Mouse (Mus musculus) heart, embryonic 11.5 days (tissue): ENCODE measurements around the gene St6galnac3. TPM values are rescaled to one million over a fixed set of nuclear protein-coding genes. Genes with fewer than 3 reads are reported as not detected.

Experiments
- ATAC-seq: fragments of 200-750 bp; cut with Nextera tagmentation; replicated peaks from 2 replicates; pipeline ENCODE4 v1.8.0; 2017; ENCODE audit warnings: moderate library complexity; ENCODE audit not compliant: insufficient number of reproducible peaks, low FRiP score, low TSS enrichment
- H3K27ac ChIP-seq: fragments of 300-500 bp; sonication (generic); 2 replicates; pipeline ENCODE4 v1.5.1; 2014; ENCODE audit warnings: mild to moderate bottlenecking, low read depth, low read length
- H3K27me3 ChIP-seq: fragments of 300-500 bp; sonication (generic); 2 replicates; pipeline ENCODE4 v1.6.1; 2014; ENCODE audit warnings: mild to moderate bottlenecking, low read length, mixed read lengths; ENCODE audit not compliant: control insufficient read depth, insufficient read depth
- H3K36me3 ChIP-seq: fragments of 300-500 bp; sonication (generic); 2 replicates; pipeline ENCODE4 v1.6.1; 2014; ENCODE audit warnings: mild to moderate bottlenecking, low read length, moderate library complexity, mixed read lengths; ENCODE audit not compliant: control insufficient read depth, insufficient read depth
- H3K4me1 ChIP-seq: fragments of 300-500 bp; sonication (generic); 2 replicates; pipeline ENCODE4 v1.6.1; 2014; ENCODE audit warnings: low read length; ENCODE audit not compliant: control insufficient read depth, insufficient read depth
- H3K4me2 ChIP-seq: fragments of 300-500 bp; sonication (generic); 2 replicates; pipeline ENCODE4 v1.6.1; 2014; ENCODE audit warnings: mild to moderate bottlenecking, moderate library complexity
- H3K4me3 ChIP-seq: fragments of 300-500 bp; sonication (generic); 2 replicates; pipeline ENCODE4 v1.5.1; 2014; ENCODE audit warnings: low read depth, low read length
- H3K9ac ChIP-seq: fragments of 300-500 bp; sonication (generic); 2 replicates; pipeline ENCODE4 v1.6.1; 2014; ENCODE audit warnings: mild to moderate bottlenecking, low read depth, low read length, moderate library complexity
- H3K9me3 ChIP-seq: fragments of 300-500 bp; sonication (generic); replicated peaks from 2 replicates; pipeline ENCODE4 v1.6.1; 2016; ENCODE audit warnings: low read length; ENCODE audit not compliant: control insufficient read depth
- WGBS: fragments of 180-500 bp; shearing (Covaris S2); extraction: QIAGEN DNeasy Blood & Tissue Kit; methylation state at CpG from one replicate; pipeline ENCODE4 v1.1.7; 2014; ENCODE audit not compliant: insufficient replicate concordance; 5-methylcytosine and 5-hydroxymethylcytosine counted together
- polyA plus RNA-seq: library from polyadenylated mRNA; unstranded; fragments of >200 nt; fragmentation: Nextera tagmentation; extraction: Ambion mirVana; gene quantifications from 2 replicates; pipeline ENCODE4 v1.2.1, GENCODE M21; 2014

Gene St6galnac3
- polyA plus RNA-seq, 1 experiment from 2014 or later, result 29.6 TPM

DNA sequence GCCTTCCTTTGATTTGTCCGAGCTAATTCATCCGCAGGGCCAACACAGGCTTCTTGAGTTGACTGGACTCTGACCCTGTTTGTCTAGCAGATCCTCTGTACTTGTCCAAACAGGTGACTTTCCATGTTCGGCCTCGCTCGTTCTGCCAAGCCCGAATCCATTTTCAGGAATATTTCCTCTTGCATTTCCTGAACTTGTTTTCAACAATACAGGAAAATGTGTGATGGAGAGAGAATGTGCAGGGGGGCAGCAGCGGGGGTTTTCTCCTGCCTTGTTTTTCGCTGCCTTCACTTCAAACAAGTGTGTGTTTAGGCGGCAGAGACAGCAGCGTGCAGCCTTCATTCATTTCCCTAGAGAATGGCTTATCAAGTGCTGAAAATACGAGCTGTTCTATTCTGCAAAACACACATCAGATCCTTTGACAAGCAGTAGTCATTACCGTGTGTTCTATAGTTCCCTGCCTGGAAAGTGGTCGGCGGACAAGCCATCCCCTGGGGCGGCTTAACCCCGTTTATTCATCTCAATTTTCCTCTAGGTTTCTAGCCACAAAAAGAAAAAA, 448.1 kb downstream of the St6galnac3 start:
- WGBS, result 56% methylated on average over 16 of the region's 16 CpGs
- no peak for ATAC-seq
- no peak overlapping the region for H3K4me3 ChIP-seq
- H3K36me3 ChIP-seq, result no peaks in the 10 kb centered on the region
- H3K4me1 ChIP-seq, result peaks cover 9% of the 10 kb centered on the region; the same call in 1 of the 2 replicates
- H3K9ac ChIP-seq, result no peak overlapping the region
- H3K4me2 ChIP-seq, result no peak overlapping the region
- H3K27ac ChIP-seq, result no peak overlapping the region
- no peaks in the 10 kb centered on the region for H3K27me3 ChIP-seq
- H3K9me3 ChIP-seq, result no peaks in the 10 kb centered on the region; the same call in 1 of the 2 replicates

- Histone ChIP-seq H3K36me3 (no peaks in the 10 kb centered on the region), H3K9me3 (no peaks in the 10 kb centered on the region; the same call in 1 of the 2 replicates), H3K27ac (no peak overlapping the region), H3K4me2 (no peak overlapping the region), H3K9ac (no peak overlapping the region), H3K4me3 (no peak overlapping the region), H3K27me3 (no peaks in the 10 kb centered on the region), H3K4me1 (peaks cover 9% of the 10 kb centered on the region; the same call in 1 of the 2 replicates)
- ATAC-seq, result no peak
- 82% methylated on average over 8 of the region's 8 CpGs for WGBS
Observed at GRCm38 (mm10) chr3:153276101-153276829, 448.7 kb downstream of the St6galnac3 start.

GRCm38 (mm10) chr3:153272241-153272640, 452.7 kb downstream of the St6galnac3 start:
- no peaks in the 10 kb centered on the region; the same call in 1 of the 2 replicates for H3K9me3 ChIP-seq
- no peak overlapping the region for H3K27ac ChIP-seq
- no peak overlapping the region for H3K4me3 ChIP-seq
- H3K4me1 ChIP-seq, result no peaks in the 10 kb centered on the region; the same call in 1 of the 2 replicates
- H3K9ac ChIP-seq, result no peak overlapping the region
- no peak overlapping the region for H3K4me2 ChIP-seq
- H3K27me3 ChIP-seq, result no peaks in the 10 kb centered on the region
- no peak for ATAC-seq
- WGBS, result 62% methylated on average over 1 of the region's 1 CpGs
- no peaks in the 10 kb centered on the region for H3K36me3 ChIP-seq

- WGBS, result 57% methylated on average over 8 of the region's 8 CpGs
- H3K27me3 ChIP-seq, result no peaks in the 10 kb centered on the region
Observed at GRCm38 (mm10) chr3:153267397-153267796, 457.6 kb downstream of the St6galnac3 start.

DNA sequence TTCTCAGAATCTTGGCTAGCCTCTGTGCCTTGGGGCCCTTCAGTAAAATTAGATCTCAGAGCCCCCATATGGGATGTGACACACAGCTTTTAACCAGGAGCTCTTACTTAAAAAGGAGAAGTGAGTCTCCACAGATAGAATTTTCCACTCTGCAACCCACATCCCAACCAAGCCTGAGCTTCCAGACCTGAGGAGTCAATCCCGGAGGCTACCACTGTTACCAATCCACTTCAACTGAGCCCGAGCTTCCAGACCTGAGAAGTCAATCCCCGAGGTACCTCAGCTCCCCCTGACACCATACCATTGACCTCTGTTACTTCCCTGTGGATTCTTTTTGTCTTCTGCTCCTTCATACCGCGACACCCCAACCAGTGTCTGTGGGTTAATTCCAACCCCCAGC, 463.0 kb downstream of the St6galnac3 start:
- no peak overlapping the region for H3K27ac ChIP-seq
- no peaks in the 10 kb centered on the region for H3K4me1 ChIP-seq
- no peak overlapping the region for H3K9ac ChIP-seq
- no peaks in the 10 kb centered on the region for H3K9me3 ChIP-seq
- no peak for ATAC-seq
- H3K4me2 ChIP-seq, result no peak overlapping the region
- no peaks in the 10 kb centered on the region for H3K27me3 ChIP-seq
- no peak overlapping the region for H3K4me3 ChIP-seq
- WGBS, result 75% methylated on average over 5 of the region's 5 CpGs
- H3K36me3 ChIP-seq, result no peaks in the 10 kb centered on the region

More at GRCm38 (mm10) chr3:153267397-153267796, 457.6 kb downstream of the St6galnac3 start:
- no peaks in the 10 kb centered on the region for H3K36me3 ChIP-seq
- no peak overlapping the region for H3K27ac ChIP-seq
- no peak overlapping the region for H3K4me3 ChIP-seq
- ATAC-seq, result no peak
- no peaks in the 10 kb centered on the region; the same call in 1 of the 2 replicates for H3K4me1 ChIP-seq
- H3K9ac ChIP-seq, result no peak overlapping the region
- H3K9me3 ChIP-seq, result no peaks in the 10 kb centered on the region
- H3K4me2 ChIP-seq, result no peak overlapping the region

GRCm38 (mm10) chr3:153260225-153260933, 464.6 kb downstream of the St6galnac3 start:
- Histone ChIP-seq H3K4me1 (no peaks in the 10 kb centered on the region), H3K9ac (no peak overlapping the region), H3K9me3 (no peaks in the 10 kb centered on the region), H3K27ac (no peak overlapping the region), H3K4me3 (no peak overlapping the region), H3K27me3 (no peaks in the 10 kb centered on the region), H3K4me2 (no peak overlapping the region), H3K36me3 (no peaks in the 10 kb centered on the region)
- 63% methylated on average over 7 of the region's 7 CpGs for WGBS
- ATAC-seq, result no peak

GRCm38 (mm10) chr3:153255910-153256309, 469.1 kb downstream of the St6galnac3 start:
- Histone ChIP-seq H3K27me3 (no peaks in the 10 kb centered on the region), H3K4me1 (no peaks in the 10 kb centered on the region), H3K9me3 (no peaks in the 10 kb centered on the region), H3K27ac (no peak overlapping the region), H3K4me3 (no peak overlapping the region), H3K4me2 (no peak overlapping the region), H3K9ac (no peak overlapping the region), H3K36me3 (no peaks in the 10 kb centered on the region)
- 85% methylated on average over 8 of the region's 8 CpGs for WGBS
- no peak for ATAC-seq

- H3K4me2 ChIP-seq, result no peak overlapping the region
- no peaks in the 10 kb centered on the region for H3K4me1 ChIP-seq
- H3K27me3 ChIP-seq, result no peaks in the 10 kb centered on the region
- no peaks in the 10 kb centered on the region for H3K9me3 ChIP-seq
- H3K4me3 ChIP-seq, result no peak overlapping the region
- 94% methylated on average over 3 of the region's 3 CpGs for WGBS
- ATAC-seq, result no peak
- no peak overlapping the region for H3K9ac ChIP-seq
- no peak overlapping the region for H3K27ac ChIP-seq
- H3K36me3 ChIP-seq, result no peaks in the 10 kb centered on the region
Observed at GRCm38 (mm10) chr3:153251653-153252052, 473.3 kb downstream of the St6galnac3 start.
